Mouse (Mus musculus) myocyte (in vitro differentiated cells): ENCODE measurements around the gene Slc7a5. TPM values are rescaled to one million over a fixed set of nuclear protein-coding genes. Genes with fewer than 3 reads are reported as not detected.
A peak's percentile ranks its signal among the peaks of the same experiment; 100 is the strongest.

Experiments used
- H3K27me3 ChIP-seq: one replicate; pipeline ENCODE4 v1.6.1; 2011; ENCODE audit not compliant: control insufficient read depth, insufficient read depth, insufficient read length
- H3K36me3 ChIP-seq: one replicate; pipeline ENCODE4 v1.6.1; 2011; ENCODE audit not compliant: control insufficient read depth, insufficient read depth
- H3K4me2 ChIP-seq: one replicate; pipeline ENCODE4 v1.6.1; 2011; ENCODE audit warnings: low read depth, control low read depth
- H3K4me3 ChIP-seq: one replicate; pipeline ENCODE4 v1.5.1; 2011; ENCODE audit warnings: mild to moderate bottlenecking, control low read depth, moderate library complexity
- H3K79me2 ChIP-seq: one replicate; pipeline ENCODE4 v1.6.1; 2011; ENCODE audit not compliant: control insufficient read depth, insufficient read depth
- H3ac ChIP-seq: one replicate; pipeline ENCODE4 v1.6.1; 2011; ENCODE audit not compliant: control insufficient read depth, insufficient read length
- CEBPB ChIP-seq: IDR thresholded peaks from 2 replicates; pipeline ENCODE4 v1.6.1; 2011; ENCODE audit warnings: mild to moderate bottlenecking, moderate library complexity; ENCODE audit not compliant: poor library complexity, insufficient read depth, severe bottlenecking
- E2F4 ChIP-seq: IDR thresholded peaks from one replicate; pipeline ENCODE4 v1.6.1; 2011; ENCODE audit warnings: mild to moderate bottlenecking, control low read depth, moderate library complexity; ENCODE audit not compliant: insufficient read depth
- MAX ChIP-seq: IDR thresholded peaks from one replicate; pipeline ENCODE4 v1.6.1; 2011; ENCODE audit warnings: low read depth, mild to moderate bottlenecking, control low read depth
- MYOD1 ChIP-seq, 3 experiments: IDR thresholded peaks; one replicate each; pipeline ENCODE4 v1.6.1; 2011; ENCODE audit warnings: control low read depth in 2 of 3, low read depth in 2 of 3, mild to moderate bottlenecking in 2 of 3, moderate library complexity in 1 of 3; ENCODE audit not compliant: insufficient read length in 2 of 3, control insufficient read depth in 1 of 3
- MYOG ChIP-seq, 3 experiments: IDR thresholded peaks; one replicate each; pipeline ENCODE4 v1.6.1; 2011; ENCODE audit warnings: control low read depth in 2 of 3, low read depth in 2 of 3, mild to moderate bottlenecking in 2 of 3; ENCODE audit not compliant: insufficient read length in 2 of 3, control insufficient read depth in 1 of 3, insufficient read depth in 1 of 3
- POLR2A ChIP-seq: IDR thresholded peaks from one replicate; pipeline ENCODE4 v1.6.1; 2011; ENCODE audit warnings: low read depth, mild to moderate bottlenecking, control low read depth, moderate library complexity; ENCODE audit not compliant: insufficient read length
- POLR2AphosphoS2 ChIP-seq: IDR thresholded peaks from one replicate; pipeline ENCODE4 v1.6.1; 2011; ENCODE audit warnings: low read depth, control low read depth; ENCODE audit not compliant: insufficient read length
- REST ChIP-seq: IDR thresholded peaks from one replicate; pipeline ENCODE4 v1.6.1; 2011; ENCODE audit warnings: mild to moderate bottlenecking, control low read depth, moderate library complexity; ENCODE audit not compliant: insufficient read depth, insufficient read length
- SRF ChIP-seq: IDR thresholded peaks from one replicate; pipeline ENCODE4 v1.6.1; 2011; ENCODE audit warnings: low read depth; ENCODE audit not compliant: control insufficient read depth, insufficient read length
- TCF12 ChIP-seq: IDR thresholded peaks from one replicate; pipeline ENCODE4 v1.6.1; 2011; ENCODE audit warnings: mild to moderate bottlenecking, control low read depth; ENCODE audit not compliant: poor library complexity, insufficient read depth, severe bottlenecking
- TCF3 ChIP-seq: IDR thresholded peaks from one replicate; pipeline ENCODE4 v1.6.1; 2011; ENCODE audit warnings: low read depth, control low read depth; ENCODE audit not compliant: insufficient read length
- USF1 ChIP-seq: IDR thresholded peaks from one replicate; pipeline ENCODE4 v1.6.1; 2011; ENCODE audit warnings: low read depth, mild to moderate bottlenecking, control low read depth, moderate library complexity
- polyA plus RNA-seq: library from polyadenylated mRNA; unstranded; fragments of >200 nt; fragmentation: generic; extraction: Trizol; gene quantifications from one replicate; pipeline ENCODE4 v1.2.1, GENCODE M21; 2012; ENCODE audit warnings: missing spikeins

Slc7a5 gene
- polyA plus RNA-seq, 1 experiment: 612 TPM

- TF ChIP-seq SRF (no peak), MYOG (IDR thresholded peaks at IDR 0.05; ENCODE audit: control insufficient read depth in 1 of 3, insufficient read depth in 1 of 3, insufficient read length in 2 of 3, low read depth in 2 of 3) (no peak), POLR2A (no peak), CEBPB (no peak), USF1 (no peak), POLR2AphosphoS2 (no peak), MAX (no peak), REST (no peak), TCF12 (no peak), TCF3 (no peak)
Measured at GRCm38 (mm10) chr8:121847987-121848386, 59.5 kb downstream of the Slc7a5 start.

GRCm38 (mm10) chr8:121847261-121847822 is 60.2 kb downstream of the Slc7a5 start:
- Histone ChIP-seq H3K36me3 (no peaks in the 10 kb centered on the region), H3K79me2 (no peaks in the 10 kb centered on the region), H3K4me2 (no peak overlapping the region), H3K27me3 (no peaks in the 10 kb centered on the region), H3ac (no peak overlapping the region), H3K4me3 (no peak overlapping the region)
- TF ChIP-seq CEBPB: no peak
- TF ChIP-seq POLR2AphosphoS2: no peak
- no peak for TF ChIP-seq POLR2A
- no peak for TF ChIP-seq USF1
- no peak for TF ChIP-seq REST
- no peak for TF ChIP-seq MAX
- TF ChIP-seq TCF12: no peak
- no peak for TF ChIP-seq MYOG (IDR thresholded peaks at IDR 0.05; ENCODE audit: control insufficient read depth in 1 of 3, insufficient read depth in 1 of 3, insufficient read length in 2 of 3, low read depth in 2 of 3)
- TF ChIP-seq SRF: no peak

More at GRCm38 (mm10) chr8:121847987-121848386, 59.5 kb downstream of the Slc7a5 start:
- no peak overlapping the region for H3K4me3 ChIP-seq
- no peaks in the 10 kb centered on the region for H3K27me3 ChIP-seq
- H3K4me2 ChIP-seq: peak overlapping the region; percentile 28
- no peak overlapping the region for H3ac ChIP-seq
- H3K36me3 ChIP-seq: no peaks in the 10 kb centered on the region
- no peaks in the 10 kb centered on the region for H3K79me2 ChIP-seq

- no peak overlapping the region for H3ac ChIP-seq
- H3K36me3 ChIP-seq: no peaks in the 10 kb centered on the region
- TF ChIP-seq USF1: no peak
- TF ChIP-seq REST: no peak
- TF ChIP-seq E2F4: no peak
- no peak for TF ChIP-seq MYOD1 (IDR thresholded peaks at IDR 0.05; ENCODE audit: control insufficient read depth in 1 of 3, insufficient read length in 2 of 3, low read depth in 2 of 3)
- TF ChIP-seq SRF: no peak
- TF ChIP-seq CEBPB: no peak
- TF ChIP-seq POLR2AphosphoS2: no peak
- no peak for TF ChIP-seq TCF3
- TF ChIP-seq POLR2A: no peak
- no peak for TF ChIP-seq MAX
- TF ChIP-seq TCF12: no peak
- no peak for TF ChIP-seq MYOG (IDR thresholded peaks at IDR 0.05; ENCODE audit: control insufficient read depth in 1 of 3, insufficient read depth in 1 of 3, insufficient read length in 2 of 3, low read depth in 2 of 3)
- H3K27me3 ChIP-seq: no peaks in the 10 kb centered on the region
- H3K79me2 ChIP-seq: no peaks in the 10 kb centered on the region
- H3K4me3 ChIP-seq: no peak overlapping the region
- H3K4me2 ChIP-seq: no peak overlapping the region
Measured at GRCm38 (mm10) chr8:121846815-121847214, 60.7 kb downstream of the Slc7a5 start.

- Histone ChIP-seq H3K4me2 (no peak overlapping the region), H3K36me3 (no peaks in the 10 kb centered on the region), H3ac (no peak overlapping the region), H3K4me3 (no peak overlapping the region), H3K27me3 (no peaks in the 10 kb centered on the region), H3K79me2 (no peaks in the 10 kb centered on the region)
- no peak for TF ChIP-seq MYOD1 (IDR thresholded peaks at IDR 0.05; ENCODE audit: control insufficient read depth in 1 of 3, insufficient read length in 2 of 3, low read depth in 2 of 3)
- TF ChIP-seq E2F4: no peak
- TF ChIP-seq USF1: no peak
- no peak for TF ChIP-seq TCF12
- TF ChIP-seq MAX: no peak
- TF ChIP-seq CEBPB: no peak
- no peak for TF ChIP-seq POLR2A
Measured at GRCm38 (mm10) chr8:121844765-121845164, 62.7 kb downstream of the Slc7a5 start.

GRCm38 (mm10) chr8:121843184-121843733 is 64.2 kb downstream of the Slc7a5 start:
- Histone ChIP-seq H3K79me2 (no peaks in the 10 kb centered on the region), H3K36me3 (no peaks in the 10 kb centered on the region), H3K27me3 (no peaks in the 10 kb centered on the region), H3ac (no peak overlapping the region), H3K4me3 (no peak overlapping the region), H3K4me2 (no peak overlapping the region)
- TF ChIP-seq SRF (no peak), TCF3 (no peak), TCF12 (no peak), POLR2A (no peak)
